In genomic region chr9:54917010-54917677, GRCm38 (mm10) we compare ENCODE assay signal across 8 mouse cellular contexts. TPM values are rescaled to one million over a fixed set of nuclear protein-coding genes. Genes with fewer than 3 reads are reported as not detected.
A peak's percentile ranks its signal among the peaks of the same experiment; 100 is the strongest.
DNase-seq lines count a peak whose midpoint lies in the region; ATAC-seq lines count a peak whose summit lies in the region.

Gene Hykk (plus strand): TSS chr9:54917283.

- peak; percentile 86 for DNase-seq in WW6 (ENCODE audit: low read depth, low spot score)
- DNase-seq in cerebellum, postnatal 36 days: peak; percentile 84 to 88
- DNase-seq in frontal cortex, postnatal 25 days (ENCODE audit: low spot score in 2 of 2): peak; percentile 64 to 65
- DNase-seq in layer of hippocampus, postnatal 14 days (ENCODE audit: low spot score in 2 of 2): peak; percentile 79 to 94
- DNase-seq in lung, postnatal 10 days: peak; percentile 97
- peak; percentile 64 for DNase-seq in ovary, postnatal 14 days (ENCODE audit: low spot score)
- DNase-seq in thymus, postnatal 10 days (ENCODE audit: low spot score in 2 of 2): peak; percentile 69 to 73

- under 1% methylated on average over 34 of the region's 34 CpGs for WGBS in hindbrain, embryonic 13.5 days

- peak within 1 kb of the TSS; percentile 86 for H3K4me2 ChIP-seq in hindbrain, embryonic 13.5 days

- H3K4me1 ChIP-seq in hindbrain, embryonic 13.5 days (replicated peaks): peaks cover 12% of the 10 kb centered on the region

- peaks cover 2% of the 10 kb centered on the region for H3K36me3 ChIP-seq in hindbrain, embryonic 13.5 days

- no peaks in the 10 kb centered on the region for H3K9me3 ChIP-seq in hindbrain, embryonic 13.5 days

- H3K4me3 ChIP-seq in hindbrain, embryonic 13.5 days: peak within 1 kb of the TSS; percentile 61

- H3K27me3 ChIP-seq in hindbrain, embryonic 13.5 days: no peaks in the 10 kb centered on the region

- ATAC-seq in hindbrain, embryonic 13.5 days (ENCODE audit: low FRiP score): peak; percentile 100

- peak within 1 kb of the TSS; percentile 24 for H3K27ac ChIP-seq in hindbrain, embryonic 13.5 days

- H3K9ac ChIP-seq in hindbrain, embryonic 13.5 days: peak within 1 kb of the TSS; percentile 76

RNA-seq across cellular contexts. Expression of gene Hykk, which starts in this region (rescaled TPM):
- 3.1 and 3.2 TPM in 2 replicates for polyA plus RNA-seq in hindbrain, embryonic 13.5 days (2015; fragmentation: Nextera tagmentation; extraction: Ambion mirVana)
- 1 to 10 TPM; 2.1 to 2.8 TPM for total RNA-seq in layer of hippocampus, postnatal 14 days (2021)

Comparison
In these comparisons a context has a peak if more than half of its experiments do, and no peak if none do; other contexts are left out.
1. Peak in every context shown above with its lines: DNase-seq, ATAC-seq, H3K4me3 ChIP-seq and H3K27ac ChIP-seq.